Mouse (Mus musculus) activated CD4-positive, CD25-positive, alpha-beta regulatory T cell, adult 4 months (primary cell): Measurements from ENCODE around the gene Pccb. TPM values are rescaled to one million over a fixed set of nuclear protein-coding genes. Genes with fewer than 3 reads are reported as not detected.

ENCODE experiments used
- ATAC-seq: one replicate; pipeline ENCODE4 v1.8.0; 2017
- polyA plus RNA-seq, 2 experiments: library from polyadenylated mRNA; unstranded; fragments of 100-300 nt; shearing (Covaris generic); gene quantifications; one replicate each; pipeline ENCODE4 v1.2.1; 2017

The Pccb gene
- polyA plus RNA-seq, 2 experiments from 2014 or later = 5.6 to 7.8 TPM

DNA sequence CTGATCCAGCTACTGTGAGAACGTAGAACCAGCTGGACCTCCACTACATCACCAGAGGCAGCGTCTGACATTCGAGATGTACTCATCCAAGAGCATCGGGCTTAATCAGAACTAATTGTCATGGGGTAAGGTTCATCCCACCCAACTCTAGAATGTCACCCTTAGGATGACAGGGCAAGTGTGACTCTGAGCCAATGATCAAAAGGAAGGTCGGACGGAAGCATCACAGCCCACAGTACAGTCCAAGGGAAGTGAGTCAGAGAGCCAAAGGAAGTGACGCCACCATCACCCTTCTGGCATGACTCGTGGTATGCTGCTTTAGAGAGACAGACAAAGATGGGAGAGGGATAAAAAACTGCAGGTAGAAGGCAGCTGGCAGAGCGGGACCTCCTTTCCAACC is 7.6 kb upstream of the Pccb start:
- ATAC-seq = no peak

DNA sequence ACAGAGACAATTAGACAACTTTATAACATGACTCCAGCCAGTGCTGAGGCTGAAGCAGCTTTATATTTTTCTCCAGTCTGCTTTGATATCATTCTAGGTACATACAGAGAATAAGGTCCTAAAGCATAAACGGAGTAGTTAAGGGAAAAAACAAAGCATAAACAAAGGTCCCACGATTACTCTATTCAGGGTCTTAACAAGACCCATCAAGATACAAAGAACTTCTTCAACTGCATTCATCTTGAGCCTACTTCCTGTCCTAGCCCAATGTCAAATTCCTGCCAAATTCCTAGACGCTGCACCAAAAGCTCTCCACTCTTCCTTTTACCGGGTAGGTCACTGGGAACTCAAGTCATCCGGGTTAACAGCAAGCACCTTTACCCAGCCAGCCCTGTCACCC is 6.8 kb upstream of the Pccb start:
- ATAC-seq = no peak

DNA sequence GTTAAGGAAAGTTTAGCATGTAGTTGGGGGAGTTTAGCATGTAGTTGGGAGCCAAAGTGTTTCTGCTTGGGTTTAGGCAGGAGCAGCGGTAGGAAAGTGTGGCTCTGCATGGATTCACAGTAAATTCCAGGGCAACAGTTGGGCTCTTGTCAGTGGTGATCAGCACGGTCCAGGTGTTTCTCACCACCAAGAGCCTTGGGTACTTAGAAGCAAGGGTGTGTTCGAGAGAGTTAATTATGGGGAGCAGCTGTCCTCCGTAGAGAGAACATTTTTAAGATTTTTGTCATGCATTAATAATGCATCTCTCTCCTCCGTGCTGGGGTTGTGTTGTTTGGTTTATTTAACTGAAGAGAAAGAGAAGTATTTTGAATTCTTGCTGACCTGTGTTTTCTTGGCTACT is 3.9 kb upstream of the Pccb start:
- no peak for ATAC-seq

DNA sequence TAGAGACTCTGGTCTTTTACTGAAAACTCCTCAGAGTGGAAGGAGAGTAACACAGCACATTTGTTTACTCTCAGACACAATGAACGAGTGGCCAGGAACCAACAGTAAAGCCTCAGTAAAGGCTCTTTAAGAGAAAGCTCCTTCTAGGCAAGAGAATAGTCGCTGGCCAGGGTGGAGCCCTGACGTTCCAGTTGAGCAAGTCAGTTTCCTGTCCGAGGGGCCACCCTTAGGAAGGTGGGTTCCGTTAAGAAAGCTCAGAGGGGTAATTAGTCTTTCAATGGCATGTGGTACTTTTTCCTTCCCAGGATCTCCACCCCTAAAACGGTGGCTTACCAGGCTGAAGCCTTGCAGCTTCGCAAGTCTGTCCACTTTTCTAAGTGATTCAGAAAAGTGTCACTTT is 2.7 kb upstream of the Pccb start:
- no peak for ATAC-seq

DNA sequence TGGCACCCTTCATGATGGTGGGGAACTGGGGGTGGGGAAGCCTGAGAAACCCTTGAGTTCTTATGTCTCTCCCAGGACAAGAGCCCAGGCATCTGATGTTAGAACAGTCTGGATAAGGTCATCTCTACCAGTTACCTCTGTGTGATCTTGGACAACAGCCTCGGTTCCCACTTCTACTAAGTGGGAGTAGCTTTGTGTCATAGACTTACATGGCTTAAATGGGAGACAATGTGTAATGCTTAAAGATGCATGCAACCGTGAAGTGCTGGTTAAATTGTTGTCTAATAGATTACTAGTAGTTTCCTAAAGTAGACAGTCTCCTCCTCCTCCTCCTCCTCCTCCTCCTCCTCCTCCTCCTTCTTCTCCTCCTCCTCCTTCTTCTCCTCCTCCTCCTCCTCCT is 2.2 kb upstream of the Pccb start:
- ATAC-seq = no peak

DNA sequence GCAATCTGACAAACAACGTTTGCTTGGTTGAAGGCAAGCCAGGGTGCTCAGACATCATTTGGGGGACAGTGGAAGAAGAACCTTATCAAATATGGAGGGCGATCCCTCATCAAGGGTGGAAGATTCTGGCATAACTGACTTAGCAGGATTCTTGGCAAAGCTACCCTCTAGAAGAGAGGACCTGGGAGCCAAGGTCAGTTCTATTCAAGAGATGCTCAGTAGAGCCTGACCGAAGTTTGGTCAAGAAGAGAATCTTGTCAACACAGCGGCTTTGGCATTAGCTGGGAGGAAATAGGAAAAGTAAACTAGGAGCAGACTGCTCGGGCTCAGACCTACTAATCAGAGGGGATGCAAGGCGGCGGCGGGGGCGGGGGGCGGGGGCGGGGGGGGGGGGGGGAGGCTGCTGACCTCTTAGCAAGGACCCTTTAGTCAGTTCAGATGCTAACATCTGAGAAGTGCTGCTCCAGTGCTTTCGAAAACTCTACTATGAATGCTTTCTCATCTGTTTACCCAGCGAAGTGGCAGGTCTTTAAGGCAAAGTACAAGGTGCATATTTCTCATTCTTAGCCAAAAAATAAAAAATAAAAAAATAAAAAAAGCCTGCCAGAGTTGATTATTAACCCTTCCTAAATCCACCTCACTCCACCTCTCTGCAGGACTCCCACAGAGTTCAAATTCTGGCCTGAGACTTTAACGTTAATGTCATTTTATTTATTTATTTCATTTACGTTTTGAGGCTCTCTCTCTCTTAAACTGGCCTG is 1.3 kb upstream of the Pccb start:
- ATAC-seq = no peak

DNA sequence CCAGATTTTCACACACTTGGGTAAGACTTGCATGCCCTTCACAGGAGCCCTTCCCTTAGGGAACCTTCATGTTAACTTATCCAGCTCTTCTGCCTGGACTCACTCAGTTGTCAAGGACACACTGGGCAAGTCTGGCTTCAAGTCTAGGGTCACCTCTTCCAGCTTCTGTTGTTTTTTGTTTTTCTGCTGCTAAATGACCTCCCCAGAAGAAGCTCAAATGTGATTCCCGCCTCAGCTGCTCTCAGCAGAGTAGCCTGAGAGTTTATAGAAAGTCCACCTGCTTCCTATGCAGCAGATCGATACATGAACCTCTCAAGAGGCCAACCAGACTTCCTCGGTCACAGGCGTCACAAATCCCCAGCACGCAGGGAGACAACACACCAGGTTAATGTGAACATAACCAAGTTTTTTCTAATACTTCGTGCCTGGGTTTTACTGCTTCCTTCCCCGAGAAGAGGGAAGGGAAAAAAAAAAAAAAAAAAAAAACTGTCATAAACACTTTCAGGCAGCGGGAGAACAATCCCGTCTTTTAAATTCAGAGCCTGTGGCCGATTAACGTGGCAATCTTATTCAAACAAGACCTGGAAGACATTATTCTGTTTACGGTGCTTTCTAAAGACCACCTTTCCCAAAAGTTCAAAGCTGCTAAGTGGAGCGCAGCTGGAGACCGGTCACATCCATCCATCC is 794 bp downstream of the Pccb start:
- no peak for ATAC-seq

DNA sequence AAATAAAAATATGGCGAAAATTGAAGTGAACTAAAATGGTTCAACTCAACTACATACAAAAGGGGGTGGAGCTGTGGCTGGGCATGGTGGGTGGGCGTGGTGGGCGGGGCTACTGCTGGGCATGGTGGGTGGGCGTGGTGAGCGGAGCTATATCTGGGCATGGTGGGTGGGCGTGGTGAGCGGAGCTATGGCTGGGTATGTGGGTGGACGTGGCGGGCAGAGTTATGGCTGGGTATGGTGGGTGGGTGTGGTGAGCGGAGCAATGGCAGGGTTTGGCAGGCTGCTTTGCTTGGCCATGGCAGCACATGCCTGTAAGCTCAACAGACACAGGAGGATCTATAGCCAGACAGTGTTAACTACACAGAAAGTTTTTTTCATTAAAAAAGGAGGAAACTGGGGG is 15.9 kb downstream of the Pccb start:
- ATAC-seq = no peak

DNA sequence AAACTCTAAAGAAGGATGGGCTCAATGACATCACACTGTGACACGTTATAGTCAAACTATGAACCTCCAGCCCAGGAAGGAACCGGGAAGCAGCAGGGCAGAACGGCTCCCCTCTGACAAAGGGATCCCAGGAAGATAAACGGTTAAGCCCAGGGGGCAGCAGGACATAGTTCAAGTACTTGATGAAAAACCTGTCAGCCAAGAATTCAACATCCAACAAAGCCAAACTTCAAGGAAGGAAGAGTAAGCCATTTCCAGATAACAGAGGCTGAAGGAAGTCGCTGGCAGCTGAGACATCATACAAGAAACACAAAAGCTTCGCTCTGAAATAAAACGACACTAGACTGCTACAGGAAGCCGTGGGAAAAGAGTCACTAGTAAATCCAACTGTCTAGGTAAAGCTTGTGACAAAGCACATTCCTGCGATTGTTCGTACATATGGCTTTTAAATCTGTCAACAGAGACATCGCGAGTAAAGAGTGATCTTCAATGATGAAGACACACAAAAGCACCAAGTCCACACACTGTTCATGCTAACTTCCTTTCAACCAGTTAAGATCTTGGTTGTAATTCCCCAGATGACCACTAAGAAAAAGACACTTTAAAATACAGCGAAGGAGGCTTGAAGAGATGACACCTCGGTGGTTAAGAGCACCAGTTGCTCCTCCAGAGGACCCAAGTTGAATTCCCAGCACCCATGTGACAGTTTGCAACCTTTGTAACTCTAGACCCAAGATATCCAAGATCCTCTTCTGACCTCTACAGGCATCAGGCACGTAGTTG is 16.8 kb downstream of the Pccb start:
- ATAC-seq = no peak

DNA sequence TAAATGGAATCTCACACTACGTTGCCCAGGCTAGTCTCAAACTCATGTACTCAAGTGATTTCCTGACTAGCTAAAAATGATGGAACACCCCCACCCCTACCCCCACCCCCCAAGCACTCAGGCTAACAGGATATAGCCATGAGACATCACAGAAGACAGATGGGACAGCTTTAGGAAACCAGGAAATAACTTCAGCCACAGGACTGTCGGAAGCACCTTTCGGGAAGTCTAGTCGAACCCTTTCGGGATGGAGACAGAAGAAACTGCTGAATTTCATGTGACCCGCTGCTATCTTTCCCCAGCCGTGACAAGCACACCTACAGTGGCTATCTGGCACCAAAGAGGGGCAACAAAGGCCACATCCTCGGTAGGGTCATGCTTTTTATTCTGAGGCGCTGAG is 19.4 kb downstream of the Pccb start:
- no peak for ATAC-seq

DNA sequence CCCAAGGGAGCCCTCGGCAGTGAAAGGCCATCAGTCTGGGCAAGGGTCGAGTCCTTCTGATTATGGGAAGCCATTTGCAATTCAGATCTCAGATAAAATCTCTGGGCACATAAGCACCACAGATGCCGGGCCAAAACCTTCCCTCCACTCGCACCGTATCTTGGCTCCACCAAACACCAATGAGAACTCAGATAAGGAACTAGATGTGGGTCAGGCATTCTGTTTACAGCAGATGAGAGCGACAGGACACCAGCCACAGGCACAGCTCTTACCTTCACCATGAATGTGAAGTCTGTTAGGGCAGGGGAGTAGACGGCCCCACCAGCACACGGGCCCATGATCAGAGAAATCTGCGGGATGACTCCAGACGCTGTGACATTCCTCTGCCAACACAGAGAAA is 22.3 kb downstream of the Pccb start:
- ATAC-seq = no peak

DNA sequence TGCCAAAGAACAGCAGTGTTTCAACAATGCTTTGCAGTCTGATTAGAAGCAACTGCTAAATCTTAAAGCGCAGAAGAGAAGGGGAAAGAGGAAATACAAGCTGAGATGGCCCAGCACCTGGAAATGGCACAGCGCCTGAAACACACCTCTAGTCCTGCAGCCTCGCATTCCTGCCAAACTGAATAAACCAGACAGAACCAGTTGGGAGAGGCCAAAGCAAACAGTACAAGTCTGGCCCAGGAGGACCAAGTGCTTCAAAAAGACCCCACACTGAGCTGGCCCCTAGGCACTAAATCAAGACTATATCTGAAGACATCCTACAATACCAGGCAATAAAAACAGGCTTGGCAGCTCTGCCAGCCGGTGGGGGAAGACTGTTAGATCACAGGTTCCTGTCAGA is 28.8 kb downstream of the Pccb start:
- no peak for ATAC-seq

DNA sequence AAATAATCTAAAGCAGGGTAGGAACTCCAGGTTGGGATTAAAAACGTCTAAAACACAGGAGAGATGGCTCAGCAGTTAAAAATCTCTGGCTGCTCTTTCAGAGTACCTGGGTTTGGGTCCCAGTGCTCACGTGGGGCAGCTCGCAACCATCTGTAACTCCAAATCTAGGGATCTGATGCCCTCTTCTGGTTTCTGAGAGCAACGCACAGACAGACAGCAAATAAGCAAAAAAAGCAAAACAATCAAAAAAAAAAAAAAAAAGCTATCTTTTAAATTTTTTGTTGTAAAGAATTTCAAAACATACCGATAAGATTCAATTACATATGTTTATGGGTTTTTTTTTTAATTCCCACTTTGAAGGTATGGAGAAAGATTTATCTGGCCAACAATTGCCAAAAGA is 31.4 kb downstream of the Pccb start:
- ATAC-seq = no peak

DNA sequence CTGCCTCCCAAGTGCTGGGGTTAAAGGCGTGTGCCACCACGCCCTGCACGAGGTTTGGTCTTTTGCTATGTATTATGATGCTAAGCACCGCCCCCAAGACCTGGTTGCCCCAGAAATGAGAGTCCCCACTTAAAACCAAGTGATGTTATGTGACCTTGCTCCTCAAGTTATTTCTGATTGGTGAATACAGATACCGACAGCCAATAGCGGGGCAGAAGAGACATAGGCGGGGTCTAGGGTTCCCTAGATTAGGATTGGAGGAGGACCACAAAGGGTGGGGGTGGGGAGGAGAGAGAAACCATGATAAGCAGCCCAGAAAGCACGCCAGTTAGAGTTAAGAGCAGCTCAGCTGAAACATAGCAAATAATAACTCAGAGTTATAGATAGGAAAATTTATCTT is 31.9 kb downstream of the Pccb start:
- no peak for ATAC-seq

DNA sequence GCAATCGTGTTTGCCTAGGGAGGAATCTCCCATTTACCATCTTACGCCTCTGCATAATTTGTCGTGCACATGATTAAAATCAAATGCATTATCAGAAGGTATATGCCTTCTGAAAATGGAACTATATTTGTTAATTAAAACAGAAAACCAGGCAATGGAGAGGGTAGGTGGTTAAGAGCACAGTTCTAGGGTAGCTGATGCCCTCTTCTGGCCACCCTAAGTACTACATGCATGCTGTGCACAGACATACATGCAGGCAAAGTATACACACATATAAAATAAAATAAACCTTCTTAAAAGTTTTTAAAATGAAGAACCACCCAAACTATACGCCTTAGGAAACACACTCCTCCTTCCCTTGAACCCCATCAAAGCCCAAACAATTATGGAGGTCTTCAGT is 32.6 kb downstream of the Pccb start:
- ATAC-seq = no peak

DNA sequence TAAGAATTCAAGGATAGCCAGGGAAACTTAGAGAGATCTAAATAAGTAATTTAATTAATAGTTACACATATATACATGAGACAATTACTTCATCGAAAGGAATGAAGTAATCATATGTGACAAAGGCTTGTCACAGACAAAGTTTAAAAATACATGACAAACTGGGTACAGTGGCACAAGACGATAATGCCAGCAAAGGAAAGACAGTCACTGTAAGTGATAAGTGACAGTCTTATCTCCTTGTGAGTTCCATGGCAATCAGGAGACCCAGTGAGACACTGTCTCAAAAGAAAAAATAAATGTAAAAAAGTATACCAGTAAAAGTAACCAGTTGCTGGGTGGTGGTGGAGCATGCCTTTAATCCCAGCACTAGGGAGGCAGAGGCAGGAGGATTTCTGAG is 37.6 kb downstream of the Pccb start:
- no peak for ATAC-seq

DNA sequence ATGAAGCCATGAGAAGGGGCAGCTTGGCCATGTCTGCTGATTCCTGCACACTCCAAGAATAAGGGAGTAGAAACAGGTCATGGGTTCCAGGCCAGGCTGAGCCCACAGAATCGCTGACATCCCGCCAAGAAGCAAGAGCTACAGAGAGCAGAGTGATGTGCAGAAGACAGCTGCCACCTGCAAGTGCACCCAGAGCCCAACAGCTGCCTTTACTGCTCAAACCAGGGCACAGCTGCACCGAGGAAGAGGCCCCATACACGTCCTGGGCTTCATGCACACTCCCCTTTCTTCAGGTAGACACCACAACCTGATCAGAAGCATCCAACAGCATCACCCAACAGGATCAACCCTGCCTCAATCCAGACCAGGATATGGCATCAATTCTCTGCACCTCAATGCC is 40.8 kb downstream of the Pccb start:
- no peak for ATAC-seq

DNA sequence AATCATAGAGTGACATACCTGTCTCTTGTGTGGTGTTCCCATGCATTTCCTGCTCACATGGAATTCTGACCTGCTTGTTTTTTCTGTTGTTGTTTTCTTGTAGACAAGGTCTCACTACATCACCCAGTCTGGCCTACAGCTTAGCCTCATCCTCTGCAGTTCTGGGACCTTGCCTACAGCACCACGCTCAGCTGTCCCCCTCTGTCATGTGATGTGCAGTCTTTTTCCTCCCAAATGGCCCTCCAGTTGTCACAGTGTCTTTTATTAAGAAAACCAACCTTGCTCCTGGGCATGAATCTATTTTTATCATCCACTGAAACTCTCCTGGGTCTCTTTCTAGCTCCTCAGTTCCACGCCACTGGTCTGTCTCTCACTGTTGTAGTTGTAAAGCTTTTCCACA is 42.5 kb downstream of the Pccb start:
- ATAC-seq = no peak

DNA sequence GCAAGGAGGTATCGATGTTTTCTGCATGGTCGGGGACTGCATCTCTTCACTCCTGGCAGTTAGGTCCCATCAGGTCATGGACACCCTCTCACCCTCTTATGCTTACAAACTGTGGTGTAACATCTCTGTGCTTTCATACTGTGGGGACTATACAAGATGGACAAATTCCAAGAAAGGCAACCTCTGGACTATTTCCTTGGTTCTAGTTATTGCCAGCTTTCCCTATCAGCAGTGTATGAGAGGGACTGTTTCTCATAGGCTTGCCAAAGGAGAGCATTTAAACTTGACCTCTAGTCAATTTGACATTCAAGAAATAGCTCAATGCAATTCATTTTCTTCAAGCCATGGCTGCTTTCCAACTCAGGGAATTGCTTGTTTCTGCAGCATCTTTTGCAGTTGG is 43.4 kb downstream of the Pccb start:
- no peak for ATAC-seq

DNA sequence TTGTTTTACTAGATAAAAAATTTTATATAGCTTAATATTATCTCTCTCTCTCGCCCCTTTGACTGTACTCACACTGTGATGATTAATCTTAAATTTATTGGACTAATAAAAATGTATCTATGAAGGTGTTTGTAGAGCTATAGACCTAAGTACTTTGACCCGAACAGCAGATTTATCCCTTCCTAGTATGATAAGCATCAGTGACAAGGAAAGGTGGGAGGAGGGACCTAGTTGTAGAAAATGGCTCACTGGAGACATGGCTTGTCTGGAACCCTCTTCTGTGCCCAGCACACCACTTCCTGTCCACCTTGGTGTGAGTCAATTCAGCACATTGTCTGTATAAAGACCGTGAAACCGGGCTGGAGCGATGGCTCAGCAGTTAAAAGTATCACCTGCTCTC is 44.1 kb downstream of the Pccb start:
- no peak for ATAC-seq

DNA sequence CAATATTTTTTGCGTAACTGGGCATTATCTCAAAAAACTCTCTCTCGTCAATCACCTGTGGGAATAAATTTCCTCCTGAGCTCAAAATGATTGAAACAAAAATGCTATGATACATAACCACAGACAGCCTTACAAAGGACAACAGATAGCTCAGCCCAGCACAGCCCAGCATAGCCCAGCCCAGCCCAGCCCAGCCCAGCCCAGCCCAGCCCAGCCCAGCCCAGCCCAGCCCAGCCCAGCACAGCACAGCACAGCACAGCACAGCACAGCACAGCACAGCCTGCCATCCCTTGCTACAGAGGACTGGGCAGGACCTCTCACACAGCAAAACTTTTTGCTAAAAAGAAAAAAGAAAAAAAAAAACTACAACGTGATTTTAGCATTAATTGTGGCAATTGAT is 46.8 kb downstream of the Pccb start:
- ATAC-seq = no peak

DNA sequence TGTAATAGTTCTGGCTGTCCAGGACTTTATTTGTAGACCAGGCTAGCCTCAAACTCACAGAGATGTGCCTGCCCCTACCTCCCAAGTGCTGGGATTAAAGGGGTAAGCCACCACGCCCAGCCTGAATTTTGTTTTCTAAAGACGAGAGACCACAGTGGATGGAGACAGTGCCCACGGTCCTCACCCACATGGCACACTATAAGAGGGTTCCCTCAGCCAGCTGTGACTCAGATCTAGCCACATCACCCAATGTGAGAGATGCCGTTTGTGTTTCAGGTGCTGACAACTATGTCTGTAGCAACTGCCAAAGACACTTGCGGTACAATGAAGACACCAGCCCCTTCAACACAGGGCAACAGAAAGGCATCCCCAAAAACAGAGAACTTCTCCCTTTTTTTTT is 47.7 kb downstream of the Pccb start:
- no peak for ATAC-seq

DNA sequence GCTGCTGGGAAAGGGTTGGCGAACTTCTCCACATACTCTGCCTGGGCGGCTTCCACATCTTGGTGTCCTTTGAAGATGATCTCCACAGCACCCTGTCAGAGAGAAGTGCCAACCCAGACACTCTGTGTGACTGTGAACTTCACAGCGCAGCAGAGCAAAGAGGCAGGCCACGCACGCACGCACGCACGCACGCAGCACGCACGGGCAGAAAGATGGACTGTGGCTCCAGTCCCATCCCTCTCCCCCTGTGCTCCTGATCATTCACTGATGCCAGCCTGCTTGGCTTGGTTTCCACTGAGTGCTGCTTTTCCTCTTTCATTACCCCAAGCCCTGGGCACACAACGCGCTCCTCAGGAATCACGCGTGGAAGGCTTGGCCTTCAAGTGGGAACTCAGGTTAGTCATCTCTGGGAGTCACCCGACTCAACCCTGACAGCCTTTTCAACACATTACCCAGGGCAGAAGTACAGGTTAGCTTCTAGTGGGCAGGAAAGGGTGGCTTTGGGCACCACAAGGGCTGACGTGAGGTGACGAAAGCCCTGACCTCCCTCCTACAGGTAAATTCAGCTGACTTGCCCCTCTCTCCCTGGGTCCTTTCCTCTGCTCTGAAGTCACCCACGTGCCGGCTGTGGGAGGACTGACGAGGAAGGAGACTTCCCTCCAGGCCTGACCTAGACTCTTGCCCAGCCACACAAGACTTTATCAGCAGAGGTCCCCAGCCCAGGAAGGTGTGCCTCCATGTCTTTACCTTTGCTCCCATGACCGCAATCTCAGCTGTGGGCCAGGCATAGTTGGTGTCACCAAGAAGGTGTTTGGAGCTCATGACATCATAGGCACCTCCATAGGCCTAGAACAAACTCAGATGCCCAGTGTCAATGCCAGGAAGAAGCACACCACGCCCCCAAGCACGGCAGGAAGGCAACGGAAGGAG is 50.1 kb downstream of the Pccb start:
- no peak for ATAC-seq
